Mouse (Mus musculus) layer of hippocampus, adult 18-20 months (tissue): ENCODE measurements around the gene Gng2. TPM values are rescaled to one million over a fixed set of nuclear protein-coding genes. Genes with fewer than 3 reads are reported as not detected.

Experiments used
- DNase-seq, 2 experiments: peaks; one replicate each; pipeline ENCODE4 v3.0.0; 2022; ENCODE audit warnings: low spot score in 2 of 2
- total RNA-seq, 2 experiments: library from RNA; stranded (reverse); gene quantifications; 2 replicates each; pipeline ENCODE4 v1.2.3; 2021

Gene Gng2
- total RNA-seq, 2 experiments from 2014 or later: 285 to 288 TPM

- DNase-seq: no peak
These were observed 7.9 kb upstream of the Gng2 start for GRCm38 (mm10) chr14:19985107-19985911.

- peak; percentile 66 to 75 for DNase-seq
These were observed 781 bp downstream of the Gng2 start for GRCm38 (mm10) chr14:19976421-19977270.

DNA sequence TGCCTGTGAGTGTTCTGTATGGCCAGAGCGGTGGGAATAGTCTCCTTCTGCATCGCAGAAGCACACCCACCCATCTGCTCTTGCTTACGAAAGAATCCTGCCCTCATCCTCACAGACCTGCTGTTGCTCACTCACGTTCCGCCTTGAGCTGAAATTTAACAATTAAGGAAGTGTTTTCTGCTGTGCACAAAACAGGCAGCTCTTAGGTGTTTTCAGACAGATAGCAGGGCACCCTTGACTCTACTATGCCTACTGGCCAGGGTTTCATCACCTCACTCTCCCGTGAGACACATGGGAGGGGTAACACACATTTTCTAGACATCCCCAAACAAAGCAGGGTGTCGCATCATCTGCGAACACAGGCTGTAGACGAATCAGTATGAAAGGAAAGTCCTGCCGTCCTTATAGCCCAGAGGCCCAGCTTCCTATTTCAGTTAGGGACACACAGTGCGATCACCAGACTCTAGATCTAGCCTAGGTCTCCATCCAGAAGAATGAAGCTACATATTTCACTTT, 2.4 kb downstream of the Gng2 start:
- DNase-seq: peak in 1 of 2 experiments; percentile 51

DNA sequence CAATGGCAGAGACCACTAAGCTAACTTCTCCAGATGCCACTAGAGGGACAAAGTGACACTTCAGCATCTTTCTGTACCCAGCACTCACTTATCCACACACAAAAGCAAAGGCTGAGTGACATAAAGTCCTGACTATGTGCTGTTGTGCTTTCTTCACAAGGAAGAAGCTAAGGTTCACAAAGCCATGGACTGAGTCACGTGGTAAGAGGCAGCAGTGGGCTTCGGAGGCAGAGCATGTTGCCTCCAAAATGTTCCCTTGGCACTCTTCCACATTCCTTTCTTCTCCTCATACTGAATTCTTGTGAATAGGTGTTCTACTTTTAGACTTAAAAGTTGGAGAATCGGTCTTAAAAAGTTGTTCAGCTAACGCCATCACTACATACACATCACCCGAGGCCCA, 3.0 kb downstream of the Gng2 start:
- DNase-seq: no peak

DNA sequence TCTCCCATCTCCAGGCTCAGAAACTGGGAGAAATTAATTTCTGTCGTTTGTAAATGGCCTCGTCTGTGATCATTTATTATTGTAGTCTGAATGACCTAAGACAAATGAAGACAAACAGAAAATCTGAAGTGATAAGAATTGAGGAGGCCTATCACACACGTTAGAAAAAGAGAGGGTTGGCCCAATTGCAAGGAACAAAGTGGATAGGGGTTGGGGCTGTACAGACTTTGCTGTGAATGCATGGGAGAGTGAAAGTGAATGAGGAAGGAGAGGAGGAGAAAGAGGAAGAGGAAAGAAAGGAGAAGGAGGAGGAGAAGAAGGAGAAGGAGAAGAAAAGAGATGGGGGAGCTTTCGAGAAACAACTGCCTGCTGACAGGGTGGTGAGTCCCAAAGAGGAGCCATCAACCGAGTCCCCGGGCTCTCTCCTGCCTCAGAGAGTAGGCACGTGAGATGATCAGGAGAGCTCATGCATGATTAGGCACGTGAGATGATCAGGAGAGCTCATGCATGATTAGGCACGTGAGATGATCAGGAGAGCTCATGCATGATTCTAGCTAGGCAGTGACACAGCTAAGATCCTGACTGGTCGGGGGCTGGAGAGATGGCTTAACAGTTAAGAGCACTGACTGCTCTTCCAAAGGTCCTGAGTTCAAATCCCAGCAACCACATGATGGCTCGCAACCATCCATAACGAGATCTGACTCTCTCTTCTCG, 5.0 kb downstream of the Gng2 start:
- no peak for DNase-seq

- DNase-seq: no peak
These were observed 6.6 kb downstream of the Gng2 start for GRCm38 (mm10) chr14:19970845-19971244.

DNA sequence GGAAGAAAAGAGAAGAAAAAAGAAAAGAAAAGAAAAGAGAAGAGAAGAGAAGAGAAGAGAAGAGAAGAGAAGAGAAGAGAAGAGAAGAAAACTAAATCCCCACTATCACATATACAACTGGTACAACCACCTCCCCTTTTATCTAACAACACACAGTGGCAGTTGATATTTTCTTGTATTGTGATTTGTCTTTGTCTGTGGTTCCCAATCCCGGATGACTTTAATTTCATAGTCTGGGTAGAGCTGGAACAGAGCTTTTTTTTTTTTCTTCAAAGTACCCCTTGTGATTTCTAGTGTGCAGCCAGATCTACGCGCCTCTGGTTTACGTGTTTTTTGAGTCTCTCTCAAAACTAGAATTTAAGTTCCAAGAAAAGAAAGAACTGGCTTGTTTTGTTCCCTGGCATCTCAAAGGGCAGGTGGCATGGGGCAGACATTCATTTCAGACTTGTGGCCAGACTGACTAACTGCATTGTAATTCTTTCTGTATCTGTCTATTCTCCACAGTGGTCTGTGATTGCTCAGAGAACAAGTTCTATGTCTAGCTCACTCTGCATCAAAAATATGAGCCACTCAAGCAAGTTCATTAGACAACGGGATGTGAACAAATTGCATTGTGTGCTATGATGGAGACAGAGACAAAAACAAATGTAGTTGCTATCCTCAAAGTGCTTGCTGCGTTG, 7.2 kb downstream of the Gng2 start:
- no peak for DNase-seq

GRCm38 (mm10) chr14:19969566-19969965, 7.9 kb downstream of the Gng2 start:
- no peak for DNase-seq

DNA sequence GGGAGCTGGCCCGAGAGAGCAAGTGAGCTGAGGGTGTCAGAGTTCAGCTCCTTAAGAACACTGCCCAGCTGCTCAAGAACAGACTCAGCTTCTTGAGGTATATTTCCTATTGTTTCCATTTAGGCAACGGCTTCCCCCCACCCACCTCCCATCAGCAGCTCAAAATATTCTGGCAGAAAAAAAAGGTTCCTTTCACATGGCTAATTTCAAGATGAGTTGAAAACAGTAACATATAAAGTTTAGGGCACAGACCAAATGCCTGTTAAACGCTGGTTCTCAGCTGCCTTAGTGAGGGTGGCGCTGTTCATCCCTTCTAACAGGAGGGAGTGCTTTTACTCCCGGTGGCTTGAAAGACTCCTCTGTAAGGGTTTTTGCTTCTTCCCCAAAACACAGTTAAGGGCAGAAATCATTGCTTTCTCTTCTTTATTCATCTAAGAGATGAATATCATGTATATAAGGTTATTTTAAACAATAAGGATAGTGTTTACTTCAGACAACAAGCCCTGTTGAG, 8.4 kb downstream of the Gng2 start:
- no peak for DNase-seq

GRCm38 (mm10) chr14:19968321-19969010, 9.0 kb downstream of the Gng2 start:
- DNase-seq: no peak

DNA sequence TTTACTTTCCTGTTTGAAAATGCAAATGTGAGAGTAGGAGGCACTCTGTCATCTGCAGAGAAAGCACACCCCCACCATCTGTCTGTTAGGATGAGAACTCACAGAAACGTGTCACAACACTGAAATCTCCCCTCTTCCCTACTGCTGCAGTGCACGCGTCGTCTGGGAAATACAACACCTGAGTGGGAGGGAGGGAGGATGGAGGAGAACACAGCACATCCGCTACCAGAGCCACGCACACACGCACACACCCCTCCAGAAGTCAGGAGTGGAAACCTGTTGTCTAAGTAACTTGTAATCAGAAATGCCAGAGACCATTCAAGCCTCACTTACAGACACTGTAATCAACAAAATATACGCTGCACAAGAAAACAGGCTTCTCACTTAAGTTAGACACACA, 9.9 kb downstream of the Gng2 start:
- DNase-seq: peak in 1 of 2 experiments; percentile 62

DNA sequence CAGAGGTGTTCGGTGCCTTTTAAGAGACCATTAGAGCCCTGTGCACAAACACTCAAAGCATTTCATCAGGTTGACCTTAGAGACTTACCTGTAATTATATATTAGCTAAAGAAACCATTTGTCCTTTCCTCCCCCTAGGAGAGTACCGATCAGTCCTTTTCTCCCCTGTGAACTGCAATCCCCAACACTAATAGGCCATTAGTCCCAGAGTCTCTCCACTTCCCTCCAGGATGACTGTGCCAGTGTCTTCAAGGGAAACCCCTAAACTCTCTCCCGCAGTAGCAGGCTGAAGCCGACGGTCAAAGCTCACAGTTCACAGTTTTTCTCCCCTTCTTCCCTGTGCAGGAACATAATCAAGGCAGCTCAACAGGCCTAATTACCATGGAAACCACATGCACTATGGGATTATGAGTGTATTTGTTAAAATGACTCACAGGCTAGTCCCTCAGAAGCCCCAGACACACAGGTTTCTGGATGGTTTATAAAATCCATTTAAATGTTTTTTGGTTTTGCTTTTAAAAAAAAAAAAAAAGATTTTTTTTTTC, 13.4 kb downstream of the Gng2 start:
- DNase-seq: peak in 1 of 2 experiments; percentile 45

DNA sequence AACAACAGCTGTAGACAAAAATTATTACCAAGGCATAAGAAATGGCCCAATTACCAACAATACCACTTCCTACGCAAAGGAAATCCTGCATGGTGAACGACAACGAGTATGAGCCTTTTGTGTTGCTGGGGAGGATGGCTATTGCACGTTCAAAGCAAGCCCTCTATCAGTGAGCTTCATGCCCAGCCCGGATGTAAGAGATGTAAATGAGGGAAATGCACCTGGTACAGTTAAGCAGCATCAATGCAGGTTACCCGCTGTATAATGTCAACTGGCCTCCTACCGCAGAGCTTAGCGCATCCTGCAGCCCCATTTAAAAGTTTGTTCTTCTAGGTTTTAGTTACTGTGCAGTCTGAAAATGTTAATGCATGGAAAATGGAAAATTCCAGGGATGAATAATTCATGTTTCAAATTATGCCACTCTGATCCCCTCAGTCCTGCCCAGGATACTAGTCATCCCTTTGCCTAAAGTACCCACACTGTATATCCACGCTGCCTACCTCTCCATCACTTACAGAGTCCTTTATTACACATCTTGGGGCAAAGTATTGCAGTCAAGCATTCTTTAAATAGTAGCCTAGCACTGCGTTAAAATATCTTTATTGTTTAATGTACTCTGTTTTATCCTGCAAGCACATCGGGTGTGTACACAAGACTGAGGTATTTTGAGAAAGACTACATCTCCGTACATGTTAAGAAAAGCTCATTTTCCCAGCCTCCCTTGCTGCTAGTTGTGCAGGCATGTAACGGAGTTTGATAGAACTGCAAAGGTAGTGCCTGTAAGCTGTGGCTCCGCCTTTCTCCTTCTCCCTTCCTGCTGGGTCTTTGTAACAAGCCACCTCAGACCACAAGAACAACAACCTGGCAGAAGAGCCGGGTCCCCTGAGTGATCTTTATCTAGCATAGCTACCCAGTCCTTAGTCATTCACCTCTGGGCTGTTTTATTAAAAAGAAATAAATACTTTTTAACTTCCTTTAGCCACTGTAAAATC, 15.2 kb downstream of the Gng2 start:
- no peak for DNase-seq

DNA sequence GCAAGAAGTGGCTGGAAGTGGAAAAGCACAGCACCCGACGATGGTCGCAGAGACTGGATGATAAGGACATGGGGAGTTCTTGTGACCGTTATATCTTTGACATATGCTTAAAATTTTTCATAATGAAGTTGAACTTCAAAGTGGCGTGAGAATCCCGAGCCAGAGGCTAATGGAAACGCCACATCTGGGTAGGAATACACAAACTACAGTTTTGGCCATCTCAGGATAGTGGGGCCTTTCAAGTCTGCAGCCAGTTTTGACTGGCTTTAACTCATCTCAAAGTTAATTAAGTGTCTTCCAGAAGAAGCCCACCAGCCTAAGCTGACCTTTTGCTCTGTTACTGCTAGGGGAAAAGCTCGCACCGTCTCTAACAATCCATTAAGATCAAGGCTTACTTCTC, 17.6 kb downstream of the Gng2 start:
- no peak for DNase-seq

GRCm38 (mm10) chr14:19955077-19955476, 22.4 kb downstream of the Gng2 start:
- DNase-seq: no peak

DNA sequence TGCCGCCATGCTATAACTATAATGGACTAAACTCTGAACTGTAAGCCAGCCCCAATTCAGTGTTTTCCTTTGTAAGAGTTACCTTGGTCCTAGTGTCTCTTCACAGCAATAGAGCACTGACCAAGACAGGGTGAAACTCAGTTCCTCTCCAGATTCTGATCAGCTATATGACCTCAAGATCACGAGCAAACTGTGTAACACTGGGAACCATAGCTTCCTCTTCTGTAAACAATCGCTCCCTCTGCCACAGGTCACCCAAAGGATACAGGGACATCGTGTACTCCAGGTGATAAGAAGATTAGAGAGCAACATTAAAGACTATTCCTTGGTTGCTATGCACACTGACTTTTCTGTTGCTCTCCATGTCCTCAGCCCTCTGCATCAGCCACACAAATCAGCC, 26.6 kb downstream of the Gng2 start:
- DNase-seq: no peak

DNA sequence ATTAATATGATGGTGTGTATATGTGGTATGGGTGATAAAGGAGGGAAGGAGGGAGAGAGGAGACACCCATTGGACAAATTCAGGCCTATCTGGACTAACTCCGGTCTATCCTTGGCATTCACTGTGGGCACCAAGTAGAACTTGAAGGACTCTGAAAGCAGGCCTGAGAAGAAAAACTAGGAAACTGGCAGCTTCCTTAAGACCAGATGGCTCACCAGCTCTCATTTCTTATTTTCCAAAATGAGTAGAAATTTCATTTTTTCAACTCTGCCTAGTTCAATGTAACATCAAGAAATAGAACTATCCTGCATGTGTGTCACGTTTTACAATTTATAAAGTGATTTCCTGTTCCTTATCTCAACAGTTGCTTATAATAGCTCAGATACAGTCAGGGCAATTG, 28.0 kb downstream of the Gng2 start:
- DNase-seq: no peak

- DNase-seq: no peak
These were observed 31.2 kb downstream of the Gng2 start for GRCm38 (mm10) chr14:19946221-19946620.

GRCm38 (mm10) chr14:19942732-19943131, 34.7 kb downstream of the Gng2 start:
- no peak for DNase-seq
